Mouse (Mus musculus): ENCODE results near the gene Arhgap1. TPM values are rescaled to one million over a fixed set of nuclear protein-coding genes. Genes with fewer than 3 reads are reported as not detected.
"Not testable (repeated sequence)": the region's sequence is repeated elsewhere in the genome, so short reads cannot be mapped to it uniquely, and the experiment has no call there.

Gene Arhgap1
- polyA plus RNA-seq (2015; fragmentation: Nextera tagmentation; extraction: Ambion mirVana): 69.0 and 76.0 TPM in 2 replicates

GRCm38 (mm10) chr2:91649553-91650359 lies at the start of gene Arhgap1, which contains the start of gene Zfp408:
Arhgap1 (plus strand) TSS chr2:91649860.
Zfp408 (minus strand) TSS chr2:91649791.
- Histone ChIP-seq H3K27me3 (no peaks in the 10 kb centered on the region), H3K4me1 (peaks cover 32% of the 10 kb centered on the region), H3K4me3 (peak within 1 kb of the TSS; percentile 97), H3K4me2 (peak within 1 kb of the TSS; percentile 99), H3K36me3 (ENCODE audit: poor library complexity, severe bottlenecking) (peaks cover 48% of the 10 kb centered on the region), H3K9ac (peak within 1 kb of the TSS; percentile 94), H3K27ac (peak within 1 kb of the TSS; percentile 81), H3K9me3 (replicated peaks) (no peaks in the 10 kb centered on the region)
- WGBS: under 1% methylated on average over 44 of the region's 44 CpGs
- ATAC-seq: peak; percentile 96

- no peak overlapping the region for H3K4me3 ChIP-seq
- WGBS: 95% methylated on average over 4 of the region's 4 CpGs
- H3K4me2 ChIP-seq: no peak overlapping the region
- H3K4me1 ChIP-seq: no peaks in the 10 kb centered on the region
- H3K36me3 ChIP-seq (ENCODE audit: poor library complexity, severe bottlenecking): peaks cover 86% of the 10 kb centered on the region
- H3K9ac ChIP-seq: no peak overlapping the region
- no peak for ATAC-seq
- H3K27ac ChIP-seq: no peak overlapping the region
- no peaks in the 10 kb centered on the region for H3K27me3 ChIP-seq
- H3K9me3 ChIP-seq (replicated peaks): no peaks in the 10 kb centered on the region
These were observed 49.2 kb upstream of the Arhgap1 start for GRCm38 (mm10) chr2:91600475-91600874.

GRCm38 (mm10) chr2:91602389-91602788 lies 47.3 kb upstream of the Arhgap1 start:
- H3K4me3 ChIP-seq: no peak overlapping the region
- no peaks in the 10 kb centered on the region for H3K4me1 ChIP-seq
- no peaks in the 10 kb centered on the region for H3K9me3 ChIP-seq (replicated peaks)
- WGBS: 93% methylated on average over 4 of the region's 4 CpGs
- no peak overlapping the region for H3K9ac ChIP-seq
- H3K36me3 ChIP-seq (ENCODE audit: poor library complexity, severe bottlenecking): peaks cover 87% of the 10 kb centered on the region
- H3K4me2 ChIP-seq: no peak overlapping the region
- no peak overlapping the region for H3K27ac ChIP-seq
- ATAC-seq: no peak
- no peaks in the 10 kb centered on the region for H3K27me3 ChIP-seq

GRCm38 (mm10) chr2:91609370-91609769 lies 40.3 kb upstream of the Arhgap1 start:
- not testable (repeated sequence) for H3K4me2 ChIP-seq; H3K9me3 ChIP-seq (replicated peaks); H3K27me3 ChIP-seq; H3K27ac ChIP-seq; H3K4me3 ChIP-seq; ATAC-seq; H3K4me1 ChIP-seq; H3K9ac ChIP-seq
- H3K36me3 ChIP-seq (ENCODE audit: poor library complexity, severe bottlenecking): peaks cover 79% of the 10 kb centered on the region

- Histone ChIP-seq H3K9ac (no peak overlapping the region), H3K27ac (no peak overlapping the region), H3K4me3 (no peak overlapping the region), H3K9me3 (replicated peaks) (no peaks in the 10 kb centered on the region), H3K4me2 (no peak overlapping the region), H3K36me3 (ENCODE audit: poor library complexity, severe bottlenecking) (peaks cover 75% of the 10 kb centered on the region), H3K4me1 (no peaks in the 10 kb centered on the region), H3K27me3 (no peaks in the 10 kb centered on the region)
- no peak for ATAC-seq
- WGBS: 91% methylated on average over 5 of the region's 5 CpGs
These were observed 27.3 kb upstream of the Arhgap1 start for GRCm38 (mm10) chr2:91622356-91622755.

- peaks cover 65% of the 10 kb centered on the region for H3K36me3 ChIP-seq (ENCODE audit: poor library complexity, severe bottlenecking)
These were observed 26.3 kb upstream of the Arhgap1 start for GRCm38 (mm10) chr2:91623366-91623765.

GRCm38 (mm10) chr2:91627486-91627885 lies 22.2 kb upstream of the Arhgap1 start:
- Histone ChIP-seq H3K4me3 (no peak overlapping the region), H3K4me2 (no peak overlapping the region), H3K4me1 (no peaks in the 10 kb centered on the region), H3K27me3 (no peaks in the 10 kb centered on the region), H3K27ac (no peak overlapping the region), H3K9ac (no peak overlapping the region), H3K9me3 (replicated peaks) (no peaks in the 10 kb centered on the region), H3K36me3 (ENCODE audit: poor library complexity, severe bottlenecking) (peaks cover 23% of the 10 kb centered on the region)
- ATAC-seq: no peak
- 82% methylated on average over 5 of the region's 5 CpGs for WGBS

More at GRCm38 (mm10) chr2:91623366-91623765, 26.3 kb upstream of the Arhgap1 start:
- WGBS: 94% methylated on average over 7 of the region's 7 CpGs
- H3K4me3 ChIP-seq; ATAC-seq; H3K27ac ChIP-seq; H3K27me3 ChIP-seq; H3K4me2 ChIP-seq; H3K9ac ChIP-seq; H3K9me3 ChIP-seq (replicated peaks); H3K4me1 ChIP-seq: not testable (repeated sequence)

GRCm38 (mm10) chr2:91628171-91628570 lies 21.5 kb upstream of the Arhgap1 start:
- 92% methylated on average over 8 of the region's 8 CpGs for WGBS
- H3K9me3 ChIP-seq (replicated peaks): no peaks in the 10 kb centered on the region
- no peak overlapping the region for H3K4me2 ChIP-seq
- no peak overlapping the region for H3K4me3 ChIP-seq
- H3K36me3 ChIP-seq (ENCODE audit: poor library complexity, severe bottlenecking): peaks cover 17% of the 10 kb centered on the region
- no peak overlapping the region for H3K9ac ChIP-seq
- H3K27ac ChIP-seq: no peak overlapping the region
- H3K27me3 ChIP-seq: no peaks in the 10 kb centered on the region
- no peaks in the 10 kb centered on the region for H3K4me1 ChIP-seq
- ATAC-seq: no peak

- no peak for ATAC-seq
- Histone ChIP-seq H3K4me3 (no peak overlapping the region), H3K4me1 (no peaks in the 10 kb centered on the region), H3K27me3 (no peaks in the 10 kb centered on the region), H3K36me3 (ENCODE audit: poor library complexity, severe bottlenecking) (peaks cover 5% of the 10 kb centered on the region; the same call in 1 of the 2 replicates), H3K4me2 (no peak overlapping the region), H3K27ac (no peak overlapping the region), H3K9me3 (replicated peaks) (no peaks in the 10 kb centered on the region), H3K9ac (no peak overlapping the region)
- 82% methylated on average over 18 of the region's 18 CpGs for WGBS
These were observed 20.0 kb upstream of the Arhgap1 start for GRCm38 (mm10) chr2:91629682-91630081.

GRCm38 (mm10) chr2:91630384-91630783 lies 19.3 kb upstream of the Arhgap1 start:
- Histone ChIP-seq H3K27me3 (no peaks in the 10 kb centered on the region), H3K4me2 (no peak overlapping the region), H3K4me3 (no peak overlapping the region), H3K9me3 (replicated peaks) (no peaks in the 10 kb centered on the region), H3K9ac (no peak overlapping the region), H3K36me3 (ENCODE audit: poor library complexity, severe bottlenecking) (peaks cover 3% of the 10 kb centered on the region; the same call in 1 of the 2 replicates), H3K4me1 (no peaks in the 10 kb centered on the region), H3K27ac (no peak overlapping the region)
- 89% methylated on average over 12 of the region's 12 CpGs for WGBS
- no peak for ATAC-seq

GRCm38 (mm10) chr2:91631826-91632225 lies 17.8 kb upstream of the Arhgap1 start:
- no peak for ATAC-seq
- Histone ChIP-seq H3K36me3 (ENCODE audit: poor library complexity, severe bottlenecking) (no peaks in the 10 kb centered on the region), H3K4me1 (no peaks in the 10 kb centered on the region), H3K9me3 (replicated peaks) (no peaks in the 10 kb centered on the region), H3K4me3 (no peak overlapping the region), H3K4me2 (no peak overlapping the region), H3K27ac (no peak overlapping the region), H3K27me3 (no peaks in the 10 kb centered on the region), H3K9ac (no peak overlapping the region)
- 84% methylated on average over 5 of the region's 5 CpGs for WGBS

- Histone ChIP-seq H3K4me2 (no peak overlapping the region), H3K9me3 (replicated peaks) (no peaks in the 10 kb centered on the region), H3K9ac (no peak overlapping the region), H3K4me1 (no peaks in the 10 kb centered on the region), H3K4me3 (no peak overlapping the region), H3K27ac (no peak overlapping the region), H3K36me3 (ENCODE audit: poor library complexity, severe bottlenecking) (no peaks in the 10 kb centered on the region), H3K27me3 (no peaks in the 10 kb centered on the region)
- no peak for ATAC-seq
- 86% methylated on average over 5 of the region's 5 CpGs for WGBS
These were observed 17.3 kb upstream of the Arhgap1 start for GRCm38 (mm10) chr2:91632316-91632715.
